33 mouse cellular contexts compared by ENCODE assay signal in genomic region chr12:99781774-99782173, GRCm38 (mm10).
"Had no signal": no experiment of that assay in that cellular context is flagged by ENCODE, and none has a peak within 500 bp of the region (broad histone marks: within the 10 kb centered on the region; RNA-seq: fewer than 3 reads in every experiment).

No protein-coding gene starts in this region.

- H3K4me3 ChIP-seq: heart, embryonic 13.5 days; heart, embryonic 15.5 days; hindbrain, embryonic 10.5 days; hindbrain, embryonic 12.5 days; hindbrain, embryonic 13.5 days; hindbrain, embryonic 15.5 days; intestine, embryonic 15.5 days; kidney, embryonic 15.5 days; layer of hippocampus, adult 2 months; left cerebral cortex, adult 2 months had no signal

- ATAC-seq: hindbrain, embryonic 16.5 days; hindbrain, postnatal 0 days; inflammation-experienced regulatory T-cells, adult 6 months; intestine, embryonic 15.5 days; intestine, embryonic 16.5 days; intestine, postnatal 0 days had no signal

- DNase-seq: heart, postnatal 10 days; heart, postnatal 14 days; heart, postnatal 36 days; heart, postnatal 4 days; kidney, adult 11 months; kidney, adult 18-20 months; kidney, adult 2 months; kidney, adult 8-10 months; kidney, adult 9 months; kidney, postnatal 10 days; kidney, postnatal 14 days; kidney, postnatal 25 days; kidney, postnatal 36 days; kidney, postnatal 4 days; layer of hippocampus, adult 9-11 months; layer of hippocampus, postnatal 36 days had no signal

- H3K27ac ChIP-seq: heart, embryonic 13.5 days; heart, embryonic 15.5 days; hindbrain, embryonic 10.5 days; hindbrain, embryonic 12.5 days; hindbrain, embryonic 13.5 days; hindbrain, embryonic 14.5 days; hindbrain, embryonic 15.5 days; hindbrain, postnatal 0 days; intestine, embryonic 15.5 days; kidney, embryonic 15.5 days; kidney, postnatal 0 days; layer of hippocampus, adult 2 months; left cerebral cortex, adult 2 months had no signal

- H3K4me1 ChIP-seq: hindbrain, embryonic 12.5 days; kidney, embryonic 15.5 days had no signal

- H3K36me3 ChIP-seq: heart, embryonic 13.5 days; heart, embryonic 15.5 days; hindbrain, embryonic 10.5 days; hindbrain, embryonic 12.5 days; hindbrain, embryonic 13.5 days; hindbrain, embryonic 15.5 days; intestine, embryonic 15.5 days; kidney, embryonic 15.5 days had no signal

- H3K27me3 ChIP-seq: heart, embryonic 13.5 days; heart, embryonic 15.5 days; hindbrain, embryonic 12.5 days; hindbrain, embryonic 13.5 days; hindbrain, embryonic 15.5 days; intestine, embryonic 15.5 days; kidney, embryonic 15.5 days had no signal

- H3K9ac ChIP-seq: heart, embryonic 13.5 days; heart, embryonic 15.5 days; hindbrain, embryonic 12.5 days; hindbrain, embryonic 13.5 days; hindbrain, embryonic 14.5 days; hindbrain, embryonic 15.5 days; intestine, embryonic 15.5 days; kidney, embryonic 15.5 days had no signal

- H3K9me3 ChIP-seq: heart, embryonic 13.5 days; heart, embryonic 15.5 days; hindbrain, embryonic 10.5 days; hindbrain, embryonic 12.5 days; hindbrain, embryonic 13.5 days; hindbrain, embryonic 15.5 days; intestine, embryonic 15.5 days; kidney, embryonic 15.5 days had no signal

- H3K4me2 ChIP-seq: heart, embryonic 13.5 days; heart, embryonic 15.5 days; hindbrain, embryonic 12.5 days; hindbrain, embryonic 13.5 days; hindbrain, embryonic 14.5 days; hindbrain, embryonic 15.5 days; intestine, embryonic 15.5 days; kidney, embryonic 15.5 days had no signal
